Mouse (Mus musculus) liver, embryonic 13.5 days (tissue): ENCODE results near the gene Gm10715. TPM values are rescaled to one million over a fixed set of nuclear protein-coding genes. Genes with fewer than 3 reads are reported as not detected.
"Not testable (repeated sequence)": the region's sequence is repeated elsewhere in the genome, so short reads cannot be mapped to it uniquely, and the experiment has no call there.

Experiments
- ATAC-seq: fragments of 200-750 bp; cut with Nextera tagmentation; 2 replicates; pipeline ENCODE4 v1.8.0; 2017; ENCODE audit warnings: low read depth, mild to moderate bottlenecking, moderate number of reproducible peaks, moderate library complexity
- DNase-seq: peaks from one replicate; pipeline ENCODE4 v3.0.0; 2022
- H3K27ac ChIP-seq: fragments of 300-500 bp; sonication (generic); 2 replicates; pipeline ENCODE4 v1.5.1; 2015; ENCODE audit warnings: moderate library complexity, mild to moderate bottlenecking, inconsistent platforms
- H3K27me3 ChIP-seq: fragments of 300-500 bp; sonication (generic); 2 replicates; pipeline ENCODE4 v1.6.1; 2015; ENCODE audit warnings: mild to moderate bottlenecking, inconsistent platforms
- H3K36me3 ChIP-seq: fragments of 300-500 bp; sonication (generic); 2 replicates; pipeline ENCODE4 v1.6.1; 2015; ENCODE audit warnings: mild to moderate bottlenecking, inconsistent platforms
- H3K4me1 ChIP-seq: fragments of 300-500 bp; sonication (generic); replicated peaks from 2 replicates; pipeline ENCODE4 v1.6.1; 2015; ENCODE audit warnings: inconsistent platforms
- H3K4me2 ChIP-seq: fragments of 300-500 bp; sonication (generic); 2 replicates; pipeline ENCODE4 v1.6.1; 2015; ENCODE audit warnings: inconsistent platforms, mild to moderate bottlenecking, moderate library complexity
- H3K4me3 ChIP-seq: fragments of 300-500 bp; sonication (generic); replicated peaks from 2 replicates; pipeline ENCODE4 v1.5.1; 2015; ENCODE audit warnings: mild to moderate bottlenecking, inconsistent platforms
- H3K9ac ChIP-seq: fragments of 300-500 bp; sonication (generic); 2 replicates; pipeline ENCODE4 v1.6.1; 2015; ENCODE audit warnings: mild to moderate bottlenecking, inconsistent platforms
- H3K9me3 ChIP-seq: fragments of 300-500 bp; sonication (generic); replicated peaks from 2 replicates; pipeline ENCODE4 v1.6.1; 2016; ENCODE audit warnings: inconsistent platforms
- WGBS: fragments of 180-500 bp; shearing (Covaris S2); methylation state at CpG from one replicate; pipeline ENCODE4 v1.1.7; 2015; ENCODE audit not compliant: insufficient replicate concordance; 5-methylcytosine and 5-hydroxymethylcytosine counted together
- polyA plus RNA-seq: library from polyadenylated mRNA; unstranded; fragments of >200 nt; fragmentation: Nextera tagmentation; extraction: Ambion mirVana; gene quantifications from 2 replicates; pipeline ENCODE4 v1.2.1, GENCODE M21; 2015

Gene Gm10715
- not detected in 2 replicates for polyA plus RNA-seq

DNA sequence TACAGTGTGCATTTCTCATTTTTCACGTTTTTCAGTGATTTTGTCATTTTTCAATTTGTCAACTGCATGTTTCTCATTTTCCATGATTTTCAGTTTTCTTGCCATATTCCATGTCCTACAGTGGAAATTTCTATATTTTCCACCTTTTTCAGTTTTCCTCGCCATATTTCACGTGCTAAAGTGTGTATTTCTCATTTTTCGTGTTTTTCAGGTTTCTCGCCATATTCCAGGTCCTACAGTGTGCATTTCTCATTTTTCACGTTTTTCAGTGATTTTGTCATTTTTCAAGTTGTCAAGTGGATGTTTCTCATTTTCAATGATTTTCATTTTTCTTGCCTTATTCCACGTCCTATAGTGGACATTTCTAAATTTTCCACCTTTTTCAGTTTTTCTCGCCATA is at the start of gene Gm10715:
Gene Gm10715, plus strand, starts transcription at position 301 of the 400 bp plus-strand sequence.
- not testable (repeated sequence) for DNase-seq, ATAC-seq, H3K4me3 ChIP-seq, H3K36me3 ChIP-seq, H3K4me2 ChIP-seq, H3K27me3 ChIP-seq, H3K9ac ChIP-seq, H3K4me1 ChIP-seq, H3K27ac ChIP-seq, H3K9me3 ChIP-seq
- 57% methylated on average over 8 of the region's 8 CpGs for WGBS

DNA sequence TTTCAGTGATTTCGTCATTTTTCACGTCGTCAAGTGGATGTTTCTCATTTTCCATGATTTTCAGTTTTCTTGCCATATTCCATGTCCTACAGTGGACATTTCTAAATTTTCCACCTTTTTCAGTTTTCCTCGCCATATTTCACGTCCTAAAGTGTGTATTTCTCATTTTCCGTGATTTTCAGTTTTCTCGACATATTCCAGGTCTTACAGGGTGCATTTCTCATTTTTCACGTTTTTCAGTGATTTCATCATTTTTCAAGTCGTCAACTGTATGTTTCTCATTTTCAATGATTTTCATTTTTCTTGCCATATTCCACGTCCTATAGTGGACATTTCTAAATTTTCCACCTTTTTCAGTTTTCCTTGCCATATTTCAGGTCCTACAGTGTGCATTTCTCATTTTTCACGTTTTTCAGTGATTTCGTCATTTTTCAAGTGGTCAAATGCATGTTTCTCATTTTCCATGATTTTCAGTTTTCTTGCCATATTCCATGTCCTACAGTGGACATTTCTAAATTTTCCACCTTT is 36.2 kb upstream of the Gm10715 start, which contains the start of gene Gm10722:
Gene Gm10722, plus strand, starts transcription at position 478 of the 528 bp plus-strand sequence.
- not testable (repeated sequence) for H3K4me1 ChIP-seq, H3K4me3 ChIP-seq, H3K27ac ChIP-seq, H3K27me3 ChIP-seq, H3K9me3 ChIP-seq, H3K36me3 ChIP-seq, H3K4me2 ChIP-seq, H3K9ac ChIP-seq, ATAC-seq
- WGBS: 64% methylated on average over 12 of the region's 12 CpGs
- DNase-seq: peak; percentile 30

DNA sequence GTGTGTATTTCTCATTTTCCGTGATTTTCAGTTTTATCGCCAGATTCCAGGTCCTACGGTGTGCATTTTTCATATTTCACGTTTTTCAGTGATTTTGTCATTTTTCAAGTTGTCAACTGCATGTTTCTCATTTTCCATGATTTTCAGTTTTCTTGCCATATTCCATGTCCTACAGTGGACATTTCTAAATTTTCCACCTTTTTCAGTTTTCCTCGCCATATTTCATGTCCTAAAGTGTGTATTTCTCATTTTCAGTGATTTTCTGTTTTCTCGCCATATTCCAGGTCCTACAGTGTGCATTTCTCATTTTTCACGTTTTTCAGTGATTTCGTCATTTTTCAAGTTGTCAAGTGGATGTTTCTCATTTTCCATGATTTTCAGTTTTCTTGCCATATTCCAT is 35.7 kb upstream of the Gm10715 start:
- H3K4me1 ChIP-seq, H3K36me3 ChIP-seq, H3K27ac ChIP-seq, H3K9me3 ChIP-seq, H3K9ac ChIP-seq, H3K4me3 ChIP-seq, H3K27me3 ChIP-seq, ATAC-seq, H3K4me2 ChIP-seq: not testable (repeated sequence)
- 55% methylated on average over 8 of the region's 8 CpGs for WGBS
- peak; percentile 47 for DNase-seq

DNA sequence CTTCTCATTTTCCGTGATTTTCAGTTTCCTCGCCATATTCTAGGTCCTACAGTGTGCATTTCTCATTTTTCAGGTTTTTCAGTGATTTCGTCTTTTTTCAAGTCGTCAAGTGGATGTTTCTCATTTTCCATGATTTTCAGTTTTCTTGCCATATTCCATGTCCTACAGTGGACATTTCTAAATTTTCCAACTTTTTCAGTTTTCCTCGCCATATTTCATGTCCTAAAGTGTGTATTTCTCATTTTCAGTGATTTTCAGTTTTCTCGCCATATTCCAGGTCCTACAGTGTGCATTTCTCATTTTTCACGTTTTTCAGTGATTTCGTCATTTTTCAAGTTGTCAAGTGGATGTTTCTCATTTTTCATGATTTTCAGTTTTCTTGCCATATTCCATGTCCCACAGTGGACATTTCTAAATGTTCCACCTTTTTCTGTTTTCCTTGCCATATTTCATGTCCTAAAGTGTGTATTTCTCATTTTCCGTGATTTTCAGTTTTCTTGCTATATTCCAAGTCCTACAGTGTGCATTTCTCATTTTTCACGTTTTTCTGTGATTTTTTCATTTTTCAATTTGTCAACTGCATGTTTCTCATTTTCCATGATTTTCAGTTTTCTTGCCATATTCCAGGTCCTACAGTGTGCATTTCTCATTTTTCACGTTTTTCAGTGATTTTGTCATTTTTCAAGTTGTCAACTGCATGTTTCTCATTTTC is 34.6 kb upstream of the Gm10715 start:
- 55% methylated on average over 9 of the region's 11 CpGs for WGBS
- H3K27ac ChIP-seq, H3K36me3 ChIP-seq, H3K27me3 ChIP-seq, H3K4me1 ChIP-seq, H3K4me3 ChIP-seq, H3K9ac ChIP-seq, H3K9me3 ChIP-seq, H3K4me2 ChIP-seq: not testable (repeated sequence)
- peak; percentile 75 for ATAC-seq
- DNase-seq: peak; percentile 98

- H3K9me3 ChIP-seq, H3K27ac ChIP-seq, H3K4me3 ChIP-seq, H3K9ac ChIP-seq, ATAC-seq, H3K4me1 ChIP-seq, DNase-seq, H3K36me3 ChIP-seq, H3K4me2 ChIP-seq, H3K27me3 ChIP-seq: not testable (repeated sequence)
- 61% methylated on average over 6 of the region's 14 CpGs for WGBS
These were observed 33.8 kb upstream of the Gm10715 start, which contains the start of gene Gm11168 for GRCm38 (mm10) chr9:3002794-3003396. Gene Gm11168, plus strand, starts transcription at chr9:3003346.

DNA sequence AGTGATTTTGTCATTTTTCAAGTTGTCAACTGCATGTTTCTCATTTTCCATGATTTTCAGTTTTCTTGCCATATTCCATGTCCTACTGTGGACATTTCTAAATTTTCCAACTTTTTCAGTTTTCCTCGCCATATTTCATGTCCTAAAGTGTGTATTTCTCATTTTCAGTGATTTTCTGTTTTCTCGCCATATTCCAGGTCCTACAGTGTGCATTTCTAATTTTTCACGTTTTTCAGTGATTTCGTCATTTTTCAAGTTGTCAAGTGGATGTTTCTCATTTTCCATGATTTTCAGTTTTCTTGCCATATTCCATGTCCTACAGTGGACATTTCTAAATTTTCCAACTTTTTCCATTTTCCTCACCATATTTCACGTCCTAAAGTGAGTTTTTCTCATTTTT is 30.5 kb upstream of the Gm10715 start:
- not testable (repeated sequence) for DNase-seq, H3K27me3 ChIP-seq, ATAC-seq, H3K4me3 ChIP-seq, H3K4me2 ChIP-seq, H3K9ac ChIP-seq, H3K9me3 ChIP-seq, H3K27ac ChIP-seq, H3K36me3 ChIP-seq, H3K4me1 ChIP-seq
- 70% methylated on average over 1 of the region's 5 CpGs for WGBS

DNA sequence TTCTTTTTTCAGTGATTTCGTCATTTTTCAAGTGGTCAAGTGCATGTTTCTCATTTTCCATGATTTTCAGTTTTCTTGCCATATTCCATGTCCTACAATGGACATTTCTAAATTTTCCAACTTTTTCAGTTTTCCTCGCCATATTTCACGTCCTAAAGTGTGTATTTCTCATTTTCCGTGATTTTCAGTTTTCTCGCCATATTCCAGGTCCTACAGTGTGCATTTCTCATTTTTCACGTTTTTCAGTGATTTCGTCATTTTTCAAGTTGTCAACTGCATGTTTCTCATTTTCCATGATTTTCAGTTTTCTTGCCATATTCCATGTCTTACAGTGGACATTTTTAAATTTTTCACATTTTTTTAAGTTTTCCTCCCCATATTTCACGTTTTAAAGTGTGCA is 30.0 kb upstream of the Gm10715 start:
- H3K27ac ChIP-seq, H3K4me1 ChIP-seq, H3K9me3 ChIP-seq, H3K36me3 ChIP-seq, H3K4me2 ChIP-seq, H3K9ac ChIP-seq, H3K4me3 ChIP-seq, H3K27me3 ChIP-seq: not testable (repeated sequence)
- 62% methylated on average over 8 of the region's 8 CpGs for WGBS
- ATAC-seq: peak; percentile 57; the same call in 1 of the 2 replicates
- peak; percentile 96 for DNase-seq

DNA sequence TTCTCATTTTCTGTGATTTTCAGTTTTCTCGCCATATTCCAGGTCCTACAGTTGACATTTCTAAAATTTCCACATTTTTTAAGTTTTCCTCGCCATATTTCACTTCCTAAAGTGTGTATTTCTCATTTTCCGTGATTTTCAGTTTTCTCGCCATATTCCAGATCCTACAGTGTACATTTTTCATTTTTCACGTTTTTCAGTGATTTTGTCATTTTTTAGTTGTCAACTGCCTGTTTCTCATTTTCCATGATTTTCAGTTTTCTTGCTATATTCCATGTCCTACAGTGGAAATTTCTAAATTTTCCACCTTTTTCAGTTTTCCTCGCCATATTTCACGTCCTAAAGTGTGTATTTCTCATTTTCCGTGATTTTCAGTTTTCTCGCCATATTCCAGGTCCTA is 29.4 kb upstream of the Gm10715 start:
- H3K27me3 ChIP-seq, H3K27ac ChIP-seq, DNase-seq, H3K9me3 ChIP-seq, H3K9ac ChIP-seq, H3K4me1 ChIP-seq, H3K36me3 ChIP-seq, H3K4me2 ChIP-seq, H3K4me3 ChIP-seq: not testable (repeated sequence)
- WGBS: 62% methylated on average over 8 of the region's 9 CpGs
- ATAC-seq: peak; percentile 25

DNA sequence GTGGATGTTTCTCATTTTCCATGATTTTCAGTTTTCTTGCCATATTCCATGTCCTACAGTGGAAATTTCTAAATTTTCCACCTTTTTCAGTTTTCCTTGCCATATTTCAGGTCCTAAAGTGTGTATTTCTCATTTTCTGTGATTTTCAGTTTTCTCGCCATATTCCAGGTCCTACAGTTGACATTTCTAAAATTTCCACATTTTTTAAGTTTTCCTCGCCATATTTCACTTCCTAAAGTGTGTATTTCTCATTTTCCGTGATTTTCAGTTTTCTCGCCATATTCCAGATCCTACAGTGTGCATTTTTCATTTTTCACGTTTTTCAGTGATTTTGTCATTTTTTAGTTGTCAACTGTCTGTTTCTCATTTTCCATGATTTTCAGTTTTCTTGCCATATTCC is 27.3 kb upstream of the Gm10715 start:
- not testable (repeated sequence) for H3K27ac ChIP-seq, H3K4me1 ChIP-seq, H3K27me3 ChIP-seq, H3K4me2 ChIP-seq, DNase-seq, H3K4me3 ChIP-seq, H3K36me3 ChIP-seq, H3K9me3 ChIP-seq, H3K9ac ChIP-seq
- ATAC-seq: 0 out of 2 replicates have a peak, but pooled peaks have one; percentile 35
- no CpG with 5 or more reads among the region's 5 CpGs for WGBS

DNA sequence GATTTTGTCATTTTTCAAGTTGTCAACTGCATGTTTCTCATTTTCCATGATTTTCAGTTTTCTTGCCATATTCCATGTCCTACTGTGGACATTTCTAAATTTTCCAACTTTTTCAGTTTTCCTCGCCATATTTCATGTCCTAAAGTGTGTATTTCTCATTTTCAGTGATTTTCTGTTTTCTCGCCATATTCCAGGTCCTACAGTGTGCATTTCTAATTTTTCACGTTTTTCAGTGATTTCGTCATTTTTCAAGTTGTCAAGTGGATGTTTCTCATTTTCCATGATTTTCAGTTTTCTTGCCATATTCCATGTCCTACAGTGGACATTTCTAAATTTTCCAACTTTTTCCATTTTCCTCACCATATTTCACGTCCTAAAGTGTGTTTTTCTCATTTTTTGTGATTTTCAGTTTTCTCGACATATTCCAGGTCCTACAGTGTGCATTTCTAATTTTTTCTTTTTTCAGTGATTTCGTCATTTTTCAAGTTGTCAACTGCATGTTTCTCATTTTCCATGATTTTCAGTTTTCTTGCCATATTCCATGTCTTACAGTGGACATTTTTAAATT is 24.5 kb upstream of the Gm10715 start:
- not testable (repeated sequence) for H3K27ac ChIP-seq, DNase-seq, H3K27me3 ChIP-seq, H3K4me3 ChIP-seq, H3K4me1 ChIP-seq, ATAC-seq, H3K9me3 ChIP-seq, H3K9ac ChIP-seq, H3K36me3 ChIP-seq, H3K4me2 ChIP-seq
- 78% methylated on average over 3 of the region's 7 CpGs for WGBS

- H3K27ac ChIP-seq, H3K27me3 ChIP-seq, H3K4me2 ChIP-seq, H3K4me1 ChIP-seq, H3K4me3 ChIP-seq, H3K9ac ChIP-seq, H3K36me3 ChIP-seq, DNase-seq, H3K9me3 ChIP-seq: not testable (repeated sequence)
- ATAC-seq: peak; percentile 57; the same call in 1 of the 2 replicates
- WGBS: no CpG with 5 or more reads among the region's 11 CpGs
These were observed 23.9 kb upstream of the Gm10715 start, which contains the start of gene Gm10721 for GRCm38 (mm10) chr9:3012733-3013279. Gene Gm10721, plus strand, starts transcription at chr9:3013140.
